Mouse (Mus musculus) spleen, adult 2 months (tissue): ENCODE measurements around the gene Plb1.

Experiments used
- CTCF ChIP-seq: fragments of 200-500 bp; IDR thresholded peaks from 2 replicates; pipeline ENCODE4 v1.5.1; 2011; ENCODE audit warnings: mild to moderate bottlenecking, inconsistent platforms; ENCODE audit not compliant: insufficient read depth, insufficient read length, insufficient replicate concordance; ENCODE audit errors: extremely low read depth
- POLR2A ChIP-seq: fragments of 200-500 bp; IDR thresholded peaks from 2 replicates; pipeline ENCODE4 v1.6.1; 2011; ENCODE audit warnings: low read depth, low read length, inconsistent platforms

DNA sequence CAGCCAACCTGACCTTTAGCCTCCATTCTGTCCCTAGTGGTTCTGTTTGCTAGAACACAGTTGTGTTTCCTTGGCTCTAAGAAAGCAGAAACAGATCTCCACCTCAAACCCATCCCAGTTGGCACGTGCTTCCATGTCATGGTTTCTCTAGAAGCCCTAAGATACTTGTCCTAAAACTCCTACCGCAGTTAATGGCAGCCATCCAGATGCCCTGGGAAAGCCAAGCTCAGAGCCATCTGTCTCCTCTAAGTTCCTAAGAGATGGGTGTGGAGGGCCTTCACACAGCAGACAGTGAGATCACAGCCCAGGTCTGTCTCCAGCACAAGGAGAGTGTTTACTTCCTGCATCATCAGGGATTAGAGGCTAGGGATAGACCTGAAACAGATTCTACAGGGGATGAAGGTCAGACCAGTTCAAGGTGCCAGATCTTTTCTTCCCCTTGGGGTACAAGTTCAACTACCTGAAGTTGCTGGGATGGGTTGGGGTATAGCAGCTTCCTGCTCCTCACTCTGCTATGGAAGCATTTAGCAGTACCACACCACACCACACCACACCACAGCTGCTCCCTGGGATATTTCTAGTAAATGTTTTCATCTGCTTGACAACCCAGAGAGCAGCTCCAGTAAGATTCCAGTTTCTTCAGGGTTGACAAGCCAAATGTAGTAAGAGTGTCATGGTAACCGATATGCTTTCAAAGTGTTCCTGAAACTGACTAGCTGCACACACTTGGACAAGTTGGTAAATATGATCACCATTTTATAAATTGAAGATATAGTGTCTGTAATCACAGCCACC lies 129.1 kb downstream of the Plb1 start:
- TF ChIP-seq CTCF (no peak), POLR2A (no peak)
